Mouse (Mus musculus): ENCODE data around the gene Krt15.

Krt15 gene

GRCm38 (mm10) chr11:100135731-100136130 is at the start of gene Krt15:
TSS of gene Krt15 (minus strand) at chr11:100135928.
- DNase-seq, result no peak

DNA sequence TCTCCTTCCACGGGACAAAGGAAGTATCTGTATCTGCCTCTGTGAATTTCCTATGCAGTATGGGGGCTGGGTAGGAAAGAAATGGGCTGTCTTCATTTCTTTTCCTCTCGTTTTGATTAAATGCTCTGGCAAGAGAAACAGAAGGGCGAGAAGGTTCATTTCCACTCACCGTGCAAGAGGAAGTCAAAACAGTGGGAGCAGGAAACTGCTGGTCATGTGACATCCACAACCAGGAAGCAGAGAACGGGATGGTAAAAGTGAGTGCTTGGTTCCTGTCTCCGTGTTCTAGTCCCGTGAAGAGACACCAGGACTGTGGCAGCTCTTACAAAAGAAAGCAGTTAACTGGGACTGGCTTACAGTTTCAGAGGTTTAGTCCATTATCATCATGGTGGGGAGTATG is 46.0 kb upstream of the Krt15 start:
- no peak for DNase-seq

- no peak for DNase-seq
Measured at GRCm38 (mm10) chr11:100179260-100179659, 43.5 kb upstream of the Krt15 start.

DNA sequence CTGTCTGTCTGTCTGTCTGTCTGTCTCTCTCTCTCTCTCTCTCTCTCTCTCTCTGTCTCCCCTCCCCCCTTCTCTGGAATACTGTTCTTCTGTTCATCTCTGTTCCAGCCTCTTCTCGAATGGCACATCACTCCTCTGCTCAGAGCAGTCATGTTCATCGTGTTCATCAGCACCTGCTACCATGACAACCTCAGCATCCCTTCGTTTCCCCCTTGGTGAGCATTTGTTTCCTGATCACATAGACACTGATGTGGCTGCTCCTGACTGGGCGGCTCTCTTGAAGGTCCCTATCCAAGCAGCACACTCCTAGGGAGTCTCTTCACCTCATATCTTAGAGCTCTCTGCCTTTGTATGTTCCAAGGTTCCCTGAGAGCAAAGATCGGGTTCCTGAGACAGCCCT is 42.6 kb upstream of the Krt15 start:
- no peak for DNase-seq

DNA sequence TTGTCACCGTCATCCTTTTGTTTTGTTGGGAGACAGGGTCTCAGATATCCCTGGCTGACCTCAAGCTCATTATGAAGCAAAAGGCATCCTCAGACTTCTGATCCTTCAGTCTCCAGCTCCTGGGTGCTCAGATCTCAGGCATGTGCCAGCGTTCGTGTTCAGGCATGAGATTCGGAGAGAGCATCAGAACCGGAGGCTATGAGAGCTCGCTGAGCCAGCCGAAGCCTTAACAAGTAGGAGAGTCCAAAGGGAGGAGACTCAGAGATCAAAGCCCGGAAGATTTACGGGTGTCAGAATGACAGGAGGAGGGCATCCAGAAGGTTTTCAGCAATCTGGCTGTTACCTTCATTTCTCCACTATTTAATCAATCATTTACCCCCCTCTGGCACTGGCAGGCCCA is 41.1 kb upstream of the Krt15 start:
- no peak for DNase-seq

GRCm38 (mm10) chr11:100168765-100169762 is 33.3 kb upstream of the Krt15 start:
- peak; percentile 40 for DNase-seq

DNA sequence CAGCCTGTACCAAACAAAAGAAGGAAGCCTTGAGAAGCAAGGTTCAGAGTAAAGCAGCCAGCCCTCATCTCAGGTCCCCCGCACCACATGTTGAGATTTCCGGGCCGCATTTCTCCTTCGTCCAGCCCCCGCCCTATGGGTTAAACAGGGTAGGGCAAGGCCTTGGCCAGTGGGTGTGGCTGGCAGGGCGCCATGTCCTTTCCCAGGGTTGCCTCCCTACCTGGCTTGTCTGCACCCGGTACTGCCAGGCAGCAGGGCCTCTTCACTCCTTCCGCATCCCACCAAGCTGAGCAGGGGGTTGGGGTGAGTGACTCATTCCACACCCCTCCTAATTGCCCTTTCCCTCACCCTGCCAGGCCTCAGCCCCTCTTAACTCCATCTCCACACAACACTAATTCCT is 32.3 kb upstream of the Krt15 start:
- DNase-seq, result no peak

DNA sequence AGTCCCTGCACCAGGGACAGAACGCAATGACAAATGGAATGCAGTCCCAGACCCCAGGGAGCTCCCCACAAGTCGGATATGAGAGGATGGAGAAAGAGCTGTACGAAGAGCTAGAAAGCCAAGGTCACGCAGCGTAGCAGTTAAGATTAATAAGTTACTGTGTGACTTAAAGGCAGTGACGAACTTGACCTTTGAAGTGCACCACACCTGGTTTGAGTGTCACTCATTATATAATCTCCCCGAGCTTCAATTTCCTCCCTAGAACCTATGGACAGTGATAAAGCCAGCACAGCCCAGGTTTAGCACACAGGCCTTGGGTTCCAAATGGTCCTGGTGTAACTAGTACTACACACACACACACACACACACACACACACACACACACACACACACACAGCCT is 28.7 kb upstream of the Krt15 start:
- no peak for DNase-seq

- DNase-seq, result no peak
Measured at GRCm38 (mm10) chr11:100157908-100158477, 22.3 kb upstream of the Krt15 start.

DNA sequence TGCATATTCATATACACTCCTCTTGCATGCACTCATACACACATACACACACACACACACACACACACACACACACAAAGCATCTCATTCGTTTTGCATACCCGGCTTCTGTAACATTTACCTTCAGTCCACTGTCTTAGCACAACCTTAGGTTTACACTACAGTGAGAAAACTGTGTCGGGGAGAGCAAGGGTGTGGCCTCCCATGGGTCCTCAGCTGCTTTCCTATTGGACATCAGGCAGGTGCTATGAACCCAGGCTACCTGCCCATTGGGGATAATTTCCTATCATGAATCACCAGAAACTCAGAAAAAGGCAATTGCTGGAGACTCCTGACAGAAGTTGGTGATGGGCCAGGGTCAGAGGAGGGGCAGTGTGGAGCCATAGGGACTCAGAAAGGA is 21.6 kb upstream of the Krt15 start:
- no peak for DNase-seq

GRCm38 (mm10) chr11:100155497-100156255 is 19.9 kb upstream of the Krt15 start:
- no peak for DNase-seq

DNA sequence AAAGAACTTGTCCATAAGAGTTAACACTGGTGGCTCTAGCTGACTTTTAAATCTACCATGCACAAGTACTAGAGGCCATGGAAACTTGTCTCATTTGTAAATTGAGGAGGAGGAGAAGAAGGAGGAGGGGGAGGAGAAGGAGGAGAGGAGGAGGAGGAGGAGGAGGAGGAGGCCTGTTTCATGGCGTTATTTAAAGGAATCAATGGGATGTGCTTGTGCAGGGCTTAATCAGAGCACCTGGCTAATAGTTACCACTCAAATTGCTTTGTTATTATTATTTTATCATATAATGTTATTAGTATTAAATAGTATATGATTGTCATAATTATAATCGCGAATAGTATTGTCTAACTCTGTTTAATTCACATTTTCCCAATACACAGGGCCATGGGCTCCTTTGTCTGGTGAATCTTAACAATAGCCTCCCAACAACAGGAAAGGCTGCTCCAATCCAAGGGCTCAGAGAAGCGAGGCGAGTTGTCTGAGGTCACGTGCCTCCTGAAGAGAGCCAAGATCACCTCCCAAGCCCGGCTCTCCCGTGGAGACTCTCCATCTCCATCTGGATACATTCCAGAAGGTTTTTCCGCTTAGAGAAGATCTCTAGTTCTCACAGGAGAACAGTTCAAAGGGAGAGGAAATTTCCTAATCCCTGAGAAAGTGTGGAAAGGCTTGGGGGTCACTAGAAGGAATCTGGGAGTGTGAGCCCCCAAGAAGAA is 13.0 kb upstream of the Krt15 start, which contains the start of gene Krt19:
Krt19 (minus strand) TSS at position 51 of the 716 bp plus-strand sequence.
- DNase-seq, result no peak

DNA sequence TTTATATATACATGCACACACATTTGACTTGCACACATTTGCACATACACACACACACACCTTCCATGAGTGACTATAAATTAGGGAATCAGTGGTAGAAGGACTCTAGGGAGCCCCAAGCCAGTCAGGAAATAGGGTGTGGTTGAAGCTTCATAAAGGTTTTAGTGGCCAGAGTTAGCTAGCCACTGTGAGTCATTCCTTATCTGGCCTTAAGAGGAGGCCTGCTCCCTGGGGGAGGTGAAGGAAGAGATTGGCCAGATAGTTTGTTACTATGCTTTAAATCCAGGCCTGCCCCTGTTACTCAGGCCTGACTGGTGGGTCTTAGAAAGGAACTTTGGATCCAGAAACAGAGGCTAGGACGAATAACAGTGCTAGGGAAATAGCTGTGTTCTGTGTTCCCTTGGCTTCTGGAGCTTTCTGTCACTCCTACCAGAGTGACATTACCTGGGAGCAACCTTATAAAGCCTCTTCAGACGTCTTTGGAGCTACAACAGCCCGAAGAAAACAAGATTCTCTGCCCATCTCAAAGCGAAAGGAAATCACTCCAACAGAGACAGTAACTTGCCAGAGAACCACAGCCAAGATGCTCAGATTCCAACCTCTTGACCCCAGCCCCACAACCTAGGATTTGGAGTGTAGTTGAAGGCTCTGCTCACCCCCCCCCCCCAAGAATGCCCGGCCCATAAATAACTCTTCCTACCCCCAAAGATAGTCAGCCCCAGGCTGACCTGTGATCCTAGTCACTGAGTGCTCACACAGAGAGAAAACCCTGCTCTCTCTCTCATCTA is 12.0 kb upstream of the Krt15 start:
- DNase-seq, result no peak

GRCm38 (mm10) chr11:100145858-100146560 is 10.3 kb upstream of the Krt15 start:
- no peak for DNase-seq

DNA sequence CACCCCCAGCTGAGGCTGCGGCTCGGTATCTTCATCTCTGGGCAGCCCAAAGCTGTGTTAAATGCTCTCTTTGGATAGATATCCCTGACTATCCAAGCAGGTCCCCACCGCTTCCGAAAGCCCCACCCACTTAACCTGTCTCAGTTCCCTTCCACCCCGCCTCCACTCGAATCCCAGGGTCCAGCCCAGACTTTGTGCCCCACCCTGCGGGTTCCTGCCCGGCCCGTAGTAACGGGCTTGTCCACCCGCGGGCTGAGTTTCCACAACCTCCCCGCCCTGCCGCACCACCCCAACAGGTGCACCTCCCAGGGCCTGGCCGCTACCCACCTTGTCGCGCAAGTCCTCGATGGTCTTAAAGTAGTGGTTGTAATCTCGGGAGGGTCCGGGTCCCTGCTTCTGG is 9.4 kb upstream of the Krt15 start:
- DNase-seq, result no peak

- DNase-seq, result no peak
Measured at GRCm38 (mm10) chr11:100140966-100141365, 5.2 kb upstream of the Krt15 start.

GRCm38 (mm10) chr11:100139391-100139790 is 3.7 kb upstream of the Krt15 start:
- no peak for DNase-seq

GRCm38 (mm10) chr11:100138809-100139208 is 3.1 kb upstream of the Krt15 start:
- no peak for DNase-seq

DNA sequence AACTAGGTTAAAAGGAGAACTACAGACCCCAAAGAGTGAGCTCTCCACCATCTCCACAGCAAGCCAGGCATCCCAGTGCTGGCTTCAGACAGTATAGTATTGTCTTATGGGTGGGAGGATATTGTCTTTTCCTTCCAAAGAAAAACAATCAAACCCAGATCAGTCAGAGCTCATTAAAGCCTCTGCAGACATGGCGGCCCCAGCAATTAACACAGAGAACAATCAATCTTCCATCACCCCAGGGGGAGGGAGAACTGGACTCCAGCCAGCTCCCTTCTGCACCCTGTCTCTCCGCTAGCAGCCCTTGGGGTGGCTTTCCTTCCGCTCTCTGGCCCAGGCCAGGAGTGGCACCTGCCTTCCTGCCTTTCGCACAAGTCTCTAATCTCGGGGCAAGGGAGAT is 2.0 kb upstream of the Krt15 start:
- DNase-seq, result no peak

GRCm38 (mm10) chr11:100136559-100136958 is 831 bp upstream of the Krt15 start:
- DNase-seq, result no peak

- no peak for DNase-seq
Measured at GRCm38 (mm10) chr11:100124901-100125300, 10.8 kb downstream of the Krt15 start.

All from thymus, postnatal 14 days (tissue).